Mouse (Mus musculus) skeletal muscle tissue, adult 2 months (tissue): ENCODE results near the gene Tpo.

Experiments
- DNase-seq: peaks from one replicate; pipeline ENCODE4 v3.0.0-alpha.2; 2012; ENCODE audit warnings: low read depth, low spot score

Gene Tpo

DNA sequence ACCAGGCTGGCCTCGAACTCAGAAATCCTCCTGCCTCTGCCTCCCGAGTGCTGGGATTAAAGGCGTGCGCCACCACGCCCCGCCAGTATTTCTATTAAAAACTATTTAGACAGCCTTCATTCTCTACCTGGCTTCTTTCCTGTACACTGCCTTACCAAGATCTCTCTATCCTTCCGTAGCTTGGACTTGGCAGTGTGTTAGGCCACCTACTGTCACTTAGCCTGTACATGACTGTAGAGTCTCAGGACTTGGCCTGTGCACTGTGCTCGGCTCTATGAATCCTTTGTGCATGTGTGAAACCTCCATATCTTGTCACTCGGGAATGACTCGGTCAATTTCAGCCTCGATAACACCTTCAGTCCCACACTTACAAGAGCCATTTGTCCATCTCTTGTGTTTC is 55.4 kb downstream of the Tpo start:
- DNase-seq: no peak

GRCm38 (mm10) chr12:30076316-30076715 is 56.1 kb downstream of the Tpo start:
- DNase-seq: no peak

GRCm38 (mm10) chr12:30069321-30069720 is 63.1 kb downstream of the Tpo start:
- no peak for DNase-seq

DNA sequence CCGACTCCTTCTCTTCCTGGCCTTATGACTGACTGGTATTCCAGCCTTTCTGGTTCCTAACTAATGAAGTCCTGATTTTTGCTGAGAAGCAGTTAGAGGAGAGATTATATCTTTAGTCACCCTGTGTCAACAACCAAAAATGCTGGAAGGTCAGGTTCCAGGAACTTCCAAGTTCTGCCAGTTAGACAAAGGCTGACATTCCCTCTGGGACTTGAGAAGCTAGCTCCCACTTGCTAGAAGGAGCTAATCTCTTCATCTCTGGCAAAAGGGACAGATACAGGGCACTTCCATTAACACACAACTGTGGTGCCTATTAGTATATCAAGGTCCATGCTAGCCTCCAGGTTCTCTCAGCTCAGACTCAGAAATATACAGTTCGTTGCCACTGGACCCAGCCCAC is 64.6 kb downstream of the Tpo start:
- DNase-seq: no peak

DNA sequence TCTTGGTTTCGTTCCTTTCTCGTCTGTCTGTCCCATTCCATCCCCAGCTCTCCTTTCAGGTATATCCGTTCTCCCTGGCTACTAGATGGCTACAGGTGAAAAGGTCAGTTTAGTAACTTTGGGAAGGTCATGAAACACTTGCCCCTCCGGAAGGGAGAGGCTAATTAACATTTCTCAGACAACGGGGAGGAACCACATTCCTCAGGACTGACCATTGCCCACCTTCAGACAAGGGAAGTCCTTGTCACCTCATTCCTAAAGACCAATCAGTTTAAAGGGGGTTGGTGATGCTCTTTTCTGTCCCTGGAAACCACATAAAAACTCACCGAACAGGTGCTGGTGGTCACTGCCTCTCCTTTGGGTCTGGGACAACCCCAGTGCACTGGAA is 70.3 kb downstream of the Tpo start:
- DNase-seq: no peak

DNA sequence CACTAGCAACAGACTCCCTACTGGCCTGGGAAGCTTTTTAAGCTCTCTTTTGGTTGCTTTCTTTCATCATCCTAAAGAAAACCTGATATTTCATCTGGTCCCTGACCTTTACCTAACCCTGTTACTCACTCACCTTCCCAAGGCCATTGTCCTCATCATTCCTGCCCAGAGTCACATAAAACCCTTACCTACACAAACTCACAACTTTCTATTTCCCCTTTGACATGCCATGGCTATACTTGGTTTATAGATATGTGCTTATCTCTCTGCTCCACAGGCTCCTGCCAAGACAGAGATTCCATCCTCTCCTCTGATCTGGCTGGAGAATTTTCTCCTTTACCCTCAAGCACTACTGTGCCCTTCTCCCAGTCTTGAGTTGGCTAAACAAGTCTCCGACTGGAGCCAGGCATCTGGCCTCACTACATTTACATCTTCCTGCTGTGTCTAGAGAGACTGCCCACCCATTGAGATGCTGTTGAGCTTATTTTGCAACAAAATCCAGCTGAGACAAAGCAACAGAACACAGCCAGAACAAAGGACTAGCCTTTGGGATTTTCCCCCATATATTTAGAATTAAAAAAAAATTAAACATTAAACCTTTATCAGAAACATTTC is 70.8 kb downstream of the Tpo start:
- DNase-seq: no peak

GRCm38 (mm10) chr12:30058044-30058443 is 74.4 kb downstream of the Tpo start:
- DNase-seq: no peak

DNA sequence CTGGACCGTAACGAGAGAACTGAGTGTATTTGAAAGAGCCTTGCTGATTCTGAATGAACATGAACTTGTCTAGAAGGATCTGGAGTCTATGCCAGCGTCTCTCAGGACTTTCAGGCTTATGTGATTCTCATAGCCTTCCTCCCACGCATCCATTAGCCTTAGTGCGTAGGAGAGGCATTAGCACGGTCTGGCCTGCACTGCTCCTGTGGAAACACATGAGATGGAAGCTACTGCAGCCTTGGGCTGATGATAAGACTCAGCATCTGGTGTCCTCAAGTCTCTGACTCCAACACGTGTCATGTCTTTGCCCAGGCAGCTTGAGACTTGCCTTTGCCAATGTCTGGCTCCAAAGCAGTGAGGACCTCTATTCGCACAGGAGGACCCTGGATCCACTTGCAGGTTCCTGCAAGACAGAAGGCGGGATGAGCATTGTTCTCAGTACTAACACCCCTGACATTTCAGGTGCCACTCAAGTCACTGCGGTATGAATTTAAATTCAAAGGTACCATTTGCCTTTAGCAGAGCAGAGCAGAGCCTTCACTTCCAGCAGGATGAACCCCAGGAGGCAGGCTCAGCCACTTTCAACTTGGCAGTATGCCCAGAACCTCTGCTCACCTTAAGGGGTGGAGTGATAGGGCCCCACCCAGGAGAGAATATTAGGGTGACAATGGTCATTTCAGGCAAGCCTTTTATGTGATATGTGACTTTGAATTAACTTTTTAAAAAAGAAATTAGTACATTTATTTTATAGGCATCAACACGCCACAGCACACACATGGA is 77.5 kb downstream of the Tpo start:
- DNase-seq: no peak

DNA sequence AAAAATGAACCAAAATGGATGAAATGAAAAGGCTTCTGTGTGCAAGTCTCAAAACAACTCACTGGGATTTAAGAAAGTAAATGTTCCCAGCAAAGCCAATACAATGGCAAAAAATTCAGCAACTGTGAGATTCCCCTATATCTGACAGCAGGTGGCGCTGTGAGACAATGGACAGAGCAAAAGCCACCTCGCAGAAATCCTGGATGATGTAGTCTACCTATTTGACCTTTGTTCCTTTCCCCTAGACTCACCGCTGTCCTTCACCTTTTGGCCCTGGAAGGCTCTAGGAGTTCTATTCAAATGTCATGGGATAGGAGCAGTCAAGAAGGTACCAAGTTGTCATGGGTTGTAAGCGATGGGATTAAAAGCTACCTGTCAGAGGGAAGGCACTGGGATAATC is 82.2 kb downstream of the Tpo start:
- no peak for DNase-seq

GRCm38 (mm10) chr12:30049818-30050217 is 82.6 kb downstream of the Tpo start:
- no peak for DNase-seq

GRCm38 (mm10) chr12:30048848-30049247 is 83.6 kb downstream of the Tpo start:
- no peak for DNase-seq

DNA sequence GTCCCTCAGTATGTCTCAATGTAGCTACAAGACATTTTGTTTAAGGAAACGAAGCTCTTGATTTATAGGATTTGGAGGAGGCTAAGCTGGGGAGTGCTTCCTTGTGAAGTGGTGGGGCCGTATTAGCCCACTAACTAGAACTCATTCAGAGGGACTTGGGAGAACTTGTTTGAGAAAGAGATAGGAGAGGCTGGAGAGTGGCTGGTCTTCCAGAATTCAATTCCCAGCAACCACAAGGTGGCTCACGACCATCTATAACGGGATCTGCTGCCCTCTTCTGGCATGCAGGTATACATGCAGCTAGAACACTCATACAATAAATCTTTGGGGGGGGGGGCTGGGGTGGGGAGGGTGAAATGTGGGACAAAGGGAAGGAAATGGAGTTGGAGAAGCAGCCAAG is 92.3 kb downstream of the Tpo start:
- peak; percentile 50 for DNase-seq

DNA sequence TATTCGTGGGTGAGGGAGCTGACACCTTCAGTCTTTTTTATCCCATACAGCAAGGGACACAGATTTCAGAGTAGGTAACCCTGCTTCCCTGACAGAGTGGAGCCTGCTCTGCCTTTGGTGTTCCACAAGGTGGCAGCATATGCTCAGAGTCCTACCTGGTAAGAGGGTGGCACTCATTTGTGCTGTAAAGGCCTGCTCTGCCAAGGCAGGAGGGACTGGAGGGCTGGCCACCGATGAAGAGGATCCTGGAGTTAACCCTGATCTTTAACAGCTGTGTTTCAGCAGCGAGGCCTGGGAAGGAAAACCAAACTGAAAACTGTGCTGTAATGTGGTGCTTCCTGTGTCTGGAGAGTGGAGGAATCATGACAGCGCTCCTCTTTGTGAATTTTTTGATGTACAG is 92.9 kb downstream of the Tpo start:
- DNase-seq: no peak

GRCm38 (mm10) chr12:30036569-30037055 is 95.8 kb downstream of the Tpo start:
- no peak for DNase-seq

DNA sequence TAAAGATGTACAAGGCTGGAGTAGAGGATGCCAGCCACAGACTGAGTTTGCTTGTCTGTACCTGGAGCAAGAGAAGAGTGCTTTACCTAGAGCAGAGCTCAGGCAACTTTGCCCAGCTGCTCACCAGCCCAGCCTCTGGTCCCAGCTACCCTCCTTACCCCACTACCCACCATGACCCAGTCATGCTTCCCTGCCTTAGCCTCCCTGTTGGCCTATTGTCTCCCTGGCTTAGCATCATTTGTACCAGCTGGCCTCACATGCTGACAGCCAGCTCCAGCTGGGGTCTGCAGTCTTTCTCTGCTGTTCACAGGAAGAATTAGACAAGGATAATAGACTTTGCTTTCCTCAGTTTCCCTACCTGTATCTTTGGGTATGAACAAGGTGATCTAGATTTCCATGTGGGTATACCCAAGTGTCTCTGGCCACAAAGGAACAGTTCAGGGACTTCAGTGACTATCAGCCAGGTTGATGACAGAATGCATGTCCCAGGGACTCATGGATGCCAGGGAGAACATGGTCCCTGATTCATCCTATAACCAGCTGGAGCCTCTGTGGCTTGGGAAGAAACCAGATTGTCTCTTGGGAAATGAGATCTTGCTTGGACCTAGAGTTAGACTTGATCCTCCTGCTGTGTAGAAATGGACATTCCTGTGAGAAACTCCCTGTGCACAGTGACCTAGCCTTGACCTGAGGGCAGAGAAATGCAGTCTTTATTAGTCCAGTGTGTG is 96.4 kb downstream of the Tpo start:
- peak; percentile 23 for DNase-seq

- DNase-seq: peak; percentile 48
These were observed 97.0 kb downstream of the Tpo start for GRCm38 (mm10) chr12:30035406-30035805.

DNA sequence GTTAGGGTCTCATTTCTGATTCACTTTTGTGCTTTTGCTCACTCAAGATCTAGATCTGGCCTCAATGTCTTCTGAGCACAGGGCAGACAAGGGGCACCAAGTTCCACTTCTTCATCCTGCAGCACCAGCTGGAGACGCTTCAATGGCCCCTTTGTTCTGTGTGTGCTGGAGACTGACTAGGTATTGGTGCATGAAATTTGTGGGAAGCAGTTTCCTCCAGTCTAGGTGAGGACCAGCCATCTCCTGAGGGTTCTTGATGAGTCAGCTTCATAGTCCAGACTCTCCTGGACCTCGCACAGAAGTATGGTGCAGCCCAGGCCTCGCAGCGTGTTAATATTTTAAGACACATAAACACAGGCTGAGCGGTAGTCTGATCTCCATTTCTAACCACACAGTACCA is 97.7 kb downstream of the Tpo start:
- no peak for DNase-seq

DNA sequence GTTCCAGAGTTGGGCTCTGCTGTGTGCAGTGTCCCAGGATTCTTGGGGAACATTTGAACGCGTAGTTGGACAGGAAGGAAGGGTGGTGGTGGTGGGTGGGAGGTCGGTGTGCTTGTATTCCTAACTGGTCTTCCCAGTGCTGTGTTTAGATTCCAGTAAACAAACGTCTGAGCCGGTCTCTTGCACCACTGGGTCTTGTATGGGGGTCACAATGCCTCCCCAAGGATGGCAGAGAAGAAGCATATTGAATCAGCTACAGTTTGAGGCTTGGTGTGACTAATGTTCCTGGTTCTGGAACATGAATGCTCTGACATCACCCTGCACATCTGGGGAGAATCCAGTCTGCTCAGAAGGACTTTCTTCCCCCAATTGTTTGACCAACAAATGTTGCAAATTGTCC is 101.9 kb downstream of the Tpo start:
- DNase-seq: no peak

DNA sequence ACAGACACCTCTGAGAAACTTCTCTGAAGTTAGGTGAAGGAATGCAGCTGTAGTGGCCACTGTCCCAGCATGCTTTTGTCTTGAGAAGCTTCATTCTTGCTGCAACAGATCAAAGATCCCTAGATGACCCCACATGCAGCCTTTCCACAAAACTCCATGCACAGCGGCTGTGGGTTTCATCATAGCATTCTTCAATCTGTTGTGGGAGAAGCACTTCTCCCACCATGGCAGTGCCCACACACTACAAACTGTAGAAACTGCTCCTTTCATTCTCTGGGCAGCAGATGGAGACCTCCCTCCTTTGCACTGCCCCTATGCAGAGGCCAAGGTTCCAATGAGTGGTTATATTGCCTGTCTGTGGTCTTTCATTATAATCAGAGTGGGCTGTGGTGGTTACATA is 103.3 kb downstream of the Tpo start:
- no peak for DNase-seq

- peak; percentile 33 for DNase-seq
These were observed 104.6 kb downstream of the Tpo start for GRCm38 (mm10) chr12:30027721-30028340.

- peak; percentile 75 for DNase-seq
These were observed 108.1 kb downstream of the Tpo start for GRCm38 (mm10) chr12:30024264-30024825.

DNA sequence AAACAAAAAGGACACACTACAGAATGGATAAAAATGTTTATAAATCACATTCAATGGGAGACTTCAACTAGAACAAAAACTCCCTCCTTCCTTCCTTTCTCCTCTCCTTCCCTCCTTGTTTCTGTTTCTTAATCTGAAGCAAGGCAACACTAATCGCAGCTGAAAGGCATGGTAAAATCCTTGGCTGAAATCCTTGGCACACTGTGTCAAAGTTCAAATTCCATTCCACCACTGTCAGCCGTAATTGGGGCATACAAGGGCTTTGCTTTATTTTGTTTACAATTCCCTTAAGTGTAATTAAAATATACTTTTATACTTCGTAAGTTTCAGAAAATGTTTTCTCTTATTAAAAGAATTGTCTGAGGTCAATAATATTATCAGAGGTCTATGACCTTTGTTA is 108.9 kb downstream of the Tpo start:
- DNase-seq: peak; percentile 41
